Mouse (Mus musculus): Measurements from ENCODE around the gene Cilp.

- TF ChIP-seq CTCF (IDR thresholded peaks at IDR 0.05; ENCODE audit: low read depth, low read length) = no peak
- no peak for TF ChIP-seq POLR2A (IDR thresholded peaks at IDR 0.05; ENCODE audit: borderline replicate concordance, low read depth, low read length)
These were observed 41.1 kb upstream of the Cilp start for GRCm38 (mm10) chr9:65223927-65224326.

Measured in bone marrow macrophage, adult 2 months (primary cell).